Mouse (Mus musculus) small intestine, adult 2 months (tissue): ENCODE measurements around the gene Ciao1.

Experiments
- CTCF ChIP-seq: fragments of 200-500 bp; IDR thresholded peaks from 2 replicates; pipeline ENCODE4 v1.5.1; 2012; ENCODE audit warnings: low read depth, mild to moderate bottlenecking, control low read depth, inconsistent platforms, low read length, moderate library complexity, mixed read lengths; ENCODE audit not compliant: insufficient replicate concordance, insufficient read length; ENCODE audit errors: extremely low read depth
- POLR2A ChIP-seq: fragments of 200-500 bp; IDR thresholded peaks from 2 replicates; pipeline ENCODE4 v1.6.1; 2012; ENCODE audit warnings: low read depth, mild to moderate bottlenecking, control low read depth, inconsistent platforms, low read length, moderate library complexity

DNA sequence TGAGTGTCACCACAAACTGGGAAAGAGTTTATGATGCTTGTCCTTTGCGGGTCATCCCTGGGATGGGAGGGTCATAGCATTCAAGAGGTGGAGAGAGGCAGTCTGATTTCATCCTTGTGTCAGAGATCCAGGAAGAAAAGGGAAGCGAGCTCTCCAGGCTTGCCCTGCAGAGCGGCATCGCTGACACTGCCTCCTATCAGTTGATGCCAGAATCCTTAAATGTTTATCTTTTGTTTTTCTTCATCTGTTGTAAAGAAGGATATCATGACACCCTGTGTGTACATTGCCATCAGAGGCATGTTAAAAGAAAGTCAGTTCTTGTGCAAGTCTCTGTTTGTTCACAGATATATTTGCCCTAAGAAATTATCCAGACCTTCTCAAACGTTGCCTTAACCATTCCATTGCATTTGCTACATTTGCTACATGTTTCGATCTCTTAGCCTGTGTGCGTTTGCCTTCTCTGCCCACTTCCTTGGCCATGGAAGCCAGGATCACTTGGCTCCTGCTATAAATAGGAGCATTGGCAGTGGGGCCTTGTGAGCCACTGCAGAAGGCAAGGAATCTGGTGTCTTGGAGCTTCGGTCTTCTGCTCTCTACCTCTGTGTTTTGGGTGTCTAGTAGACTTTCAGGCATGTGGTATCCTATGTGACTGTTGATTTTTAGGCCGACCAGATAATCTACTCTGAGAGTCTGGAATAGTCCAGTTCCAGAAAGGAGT, 2.8 kb upstream of the Ciao1 start:
- TF ChIP-seq CTCF (no peak), POLR2A (no peak)
